Mouse (Mus musculus) gastrocnemius, postnatal 10 days (tissue): Measurements from ENCODE around the gene Olfr460. TPM values are rescaled to one million over a fixed set of nuclear protein-coding genes. Genes with fewer than 3 reads are reported as not detected.
"Not testable (repeated sequence)": the region's sequence is repeated elsewhere in the genome, so short reads cannot be mapped to it uniquely, and the experiment has no call there.

Experiments
- DNase-seq: peaks from one replicate; pipeline ENCODE4 v3.0.0; 2021; ENCODE audit warnings: mixed read lengths
- long read RNA-seq, 2 experiments: library from polyadenylated mRNA; stranded (forward); transcript quantifications; one replicate each; pipeline ENCODE4 v2.0.0; 2021
- total RNA-seq, 2 experiments: library from RNA; stranded (reverse); gene quantifications; 2 replicates each; pipeline ENCODE4 v1.2.3; 2021

Gene Olfr460
- not detected for total RNA-seq
- long read RNA-seq, experiment 1 = 0 reads
- long read RNA-seq, experiment 2 = 0 reads

DNA sequence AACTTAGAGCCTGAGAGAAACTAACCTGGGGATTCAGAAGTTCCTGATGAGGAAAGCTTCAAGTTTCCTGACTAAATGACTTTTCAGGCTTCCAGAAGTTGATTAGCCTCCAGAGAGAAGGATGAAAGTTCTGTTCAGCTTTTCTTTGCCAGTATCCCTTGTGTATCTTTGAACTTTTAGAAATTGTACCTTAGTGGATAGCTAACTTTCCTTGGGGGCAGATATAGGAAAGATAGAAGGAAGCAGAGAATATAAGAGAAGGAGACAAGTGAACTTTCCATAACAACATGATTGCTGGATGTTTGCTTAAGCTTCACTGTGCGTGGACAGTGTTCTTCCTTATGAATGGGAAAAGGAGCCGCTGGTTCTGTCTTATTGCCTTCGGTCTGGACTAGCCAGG, at the start of gene Olfr460:
Gene Olfr460, plus strand, starts transcription at position 301 of the 400 bp plus-strand sequence.
- no peak for DNase-seq

DNA sequence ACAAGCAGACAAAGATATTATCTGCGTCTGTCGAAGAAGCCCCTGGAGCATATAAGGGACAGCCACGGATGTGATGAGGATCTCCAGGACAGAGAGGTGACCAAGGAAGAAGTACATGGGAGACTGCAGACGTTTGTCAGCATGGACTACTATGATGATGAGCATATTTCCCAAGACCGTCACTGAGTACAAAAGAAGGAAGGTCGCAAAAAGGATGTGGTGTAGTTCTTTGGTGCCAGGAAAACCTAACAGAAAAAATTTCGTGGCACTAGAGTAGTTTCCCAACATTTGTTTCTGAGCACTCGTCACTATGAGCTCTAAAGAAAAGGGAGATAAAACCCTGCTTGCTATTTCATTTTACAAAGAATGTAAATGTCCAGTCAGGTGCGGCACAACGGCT, 24.6 kb upstream of the Olfr460 start:
- no peak for DNase-seq

DNA sequence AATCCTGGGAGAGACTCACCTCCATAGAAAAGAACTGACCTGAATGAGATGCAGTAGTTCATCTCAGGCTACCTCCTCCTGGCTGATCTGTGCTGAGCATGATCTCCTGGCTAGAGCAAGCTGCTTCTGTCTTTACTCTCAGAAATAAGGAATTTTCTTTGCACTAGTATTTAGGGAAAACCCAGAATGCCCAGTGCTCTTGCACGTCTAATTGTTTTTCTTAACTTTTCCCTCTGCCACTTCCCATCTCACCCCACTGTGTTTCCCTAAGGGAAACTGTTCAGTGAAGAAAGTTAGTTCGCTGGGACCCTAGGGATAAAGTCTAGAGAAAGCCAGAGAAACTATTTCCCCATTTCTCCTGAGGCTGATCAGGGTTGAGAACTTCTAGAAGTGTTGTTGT, 14.3 kb upstream of the Olfr460 start, which contains the start of gene Olfr461:
Gene Olfr461, minus strand, starts transcription at position 101 of the 400 bp plus-strand sequence.
- DNase-seq = no peak

DNA sequence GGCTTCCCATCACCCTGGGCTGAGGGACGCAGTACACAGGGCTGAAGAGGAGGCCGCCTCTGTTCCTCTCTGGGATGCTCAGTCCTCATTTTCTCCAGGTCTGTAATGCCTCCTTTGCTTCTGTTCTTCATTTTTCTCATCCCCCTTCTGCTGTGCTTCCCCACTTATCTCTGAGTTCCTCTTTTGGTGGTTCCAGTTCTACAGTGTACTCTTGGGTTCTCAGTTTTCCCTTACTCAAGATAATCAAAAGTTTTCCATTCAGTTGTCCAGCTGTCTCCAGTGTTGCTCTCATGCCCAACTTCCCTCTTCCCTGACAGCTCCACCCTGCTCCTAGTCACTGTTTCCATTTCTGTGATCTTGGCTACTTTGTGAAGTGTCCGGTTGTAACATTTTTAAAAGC, 4.3 kb downstream of the Olfr460 start:
- DNase-seq = no peak

DNA sequence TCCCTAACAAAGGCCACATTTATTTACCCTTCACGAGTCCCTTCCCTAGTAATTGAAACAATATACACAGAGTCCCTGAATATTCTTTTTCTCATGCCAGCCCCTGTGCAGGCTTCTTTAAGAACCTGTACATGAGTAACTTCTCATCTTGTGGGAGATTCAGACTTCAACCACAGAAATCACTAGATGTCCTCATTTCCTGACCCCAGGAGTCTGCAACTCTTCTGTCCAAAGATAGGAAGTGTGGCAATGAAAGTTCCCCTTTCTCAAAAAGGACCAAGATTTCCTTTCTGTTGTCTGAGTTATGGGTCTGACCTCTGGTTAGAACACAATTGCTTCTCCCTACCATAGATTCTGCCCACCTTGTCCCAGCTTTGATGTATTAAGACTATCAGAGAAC, 7.0 kb downstream of the Olfr460 start:
- no peak for DNase-seq

DNA sequence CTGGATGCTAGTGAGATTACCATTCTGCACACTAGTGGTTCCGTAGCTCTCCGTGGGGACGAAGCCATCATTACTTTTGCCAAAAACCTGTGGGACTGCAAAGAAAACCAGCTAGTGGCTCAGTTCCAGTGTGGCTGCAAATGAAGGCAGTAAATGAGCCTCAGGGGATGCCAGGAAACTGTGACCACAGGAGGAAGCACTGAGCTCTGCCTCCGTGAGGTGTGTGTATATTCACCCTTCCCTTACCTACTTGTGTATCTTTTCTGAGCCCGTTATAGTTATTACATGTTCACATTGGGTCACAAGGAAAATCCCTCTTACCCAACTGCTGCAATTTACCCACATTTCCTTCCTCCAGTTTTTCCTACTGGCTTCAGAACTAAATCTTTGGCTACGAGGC, 15.0 kb downstream of the Olfr460 start:
- DNase-seq = no peak

DNA sequence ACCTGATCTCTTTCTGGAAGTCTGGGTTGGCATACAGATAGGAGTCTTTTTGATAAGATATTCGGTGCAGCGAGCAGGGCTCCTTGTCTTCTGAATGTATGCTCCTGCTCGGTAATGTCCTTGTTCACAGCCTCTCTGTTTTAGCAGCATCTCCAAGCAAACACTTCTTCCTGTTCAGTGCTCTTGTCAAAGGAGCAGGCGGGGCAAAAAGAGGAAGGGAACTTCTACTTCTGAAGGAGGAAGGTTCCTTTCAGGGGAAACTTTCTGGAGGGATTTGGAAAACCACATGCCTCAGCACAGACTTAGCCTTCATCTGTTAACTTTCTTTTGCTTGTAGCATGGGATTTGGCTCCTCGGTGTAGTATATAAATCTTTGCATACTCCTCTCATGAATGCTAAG, 16.4 kb downstream of the Olfr460 start, which contains the start of gene Clec5a:
Gene Clec5a, minus strand, starts transcription at position 177 of the 400 bp plus-strand sequence.
- DNase-seq = no peak

DNA sequence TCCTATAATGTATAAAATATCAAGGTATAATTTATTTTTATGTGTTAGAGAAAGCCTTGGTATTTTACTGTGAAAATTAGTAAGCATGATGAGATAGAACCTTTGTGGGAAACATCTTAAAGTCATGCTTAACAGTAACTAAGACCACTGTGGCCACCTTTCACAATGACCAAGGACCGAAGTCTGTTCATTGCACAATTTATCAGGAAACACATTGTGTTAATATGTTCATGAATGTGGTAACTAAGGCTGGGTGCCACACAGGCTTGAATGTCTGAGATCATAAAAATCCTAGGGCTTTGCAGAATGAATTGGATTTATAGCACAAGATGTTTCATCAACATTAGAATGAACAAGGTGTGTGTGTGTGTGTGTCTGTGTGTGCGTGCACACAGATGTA, 19.1 kb downstream of the Olfr460 start:
- DNase-seq = no peak

DNA sequence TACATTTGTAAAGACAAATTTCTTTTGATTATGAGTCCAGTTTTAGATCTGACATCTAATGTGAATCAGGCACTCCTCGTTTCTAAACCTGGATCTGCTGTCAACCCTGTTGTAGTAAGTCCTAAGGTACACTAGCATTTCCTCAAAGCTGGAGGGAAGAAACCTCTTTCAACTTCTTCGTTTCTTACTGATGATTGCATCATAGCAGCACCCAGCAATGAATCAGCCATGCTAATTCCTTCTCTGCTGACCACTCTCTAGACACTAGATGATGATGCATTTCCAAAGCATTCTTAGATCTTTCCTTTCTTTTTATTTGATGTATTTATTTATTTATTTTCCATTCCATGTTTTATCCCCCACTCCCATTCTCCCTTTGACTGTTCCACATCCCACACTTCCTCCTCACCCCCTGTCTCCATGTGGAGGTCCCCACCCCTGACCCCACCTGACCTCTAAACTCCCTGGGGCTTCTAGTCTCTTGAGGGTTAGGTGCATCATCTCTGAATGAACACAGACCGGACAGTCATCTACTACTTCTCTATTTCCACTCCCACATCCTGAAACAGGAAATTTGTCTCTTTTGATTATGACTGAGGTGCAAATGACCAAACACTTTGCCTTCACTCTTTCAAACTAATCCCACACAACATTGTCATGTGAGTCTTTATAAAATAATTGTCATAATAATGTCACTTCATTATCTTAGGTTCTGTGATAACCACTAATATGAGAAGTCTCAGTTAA, 25.7 kb downstream of the Olfr460 start:
- no peak for DNase-seq

DNA sequence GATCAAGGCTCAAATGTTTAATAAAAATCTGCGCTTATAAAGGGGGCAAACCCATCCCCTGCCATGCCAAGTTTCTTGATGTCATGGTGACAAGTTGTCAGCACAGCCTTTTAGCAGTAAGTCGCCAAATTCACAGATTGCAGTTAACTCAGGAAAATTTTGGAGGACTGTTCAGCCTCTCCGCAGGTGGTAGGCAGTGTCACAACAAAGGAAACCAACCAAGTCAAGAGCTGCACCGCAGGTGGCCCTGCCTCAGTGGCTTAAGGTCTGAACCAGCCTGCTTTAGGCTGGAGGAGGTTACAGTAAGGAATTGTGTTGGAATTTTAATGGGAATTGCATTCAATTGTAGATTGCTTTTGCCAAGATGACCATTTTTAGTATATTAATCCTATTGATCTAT, 29.3 kb downstream of the Olfr460 start:
- DNase-seq = not testable (repeated sequence)

DNA sequence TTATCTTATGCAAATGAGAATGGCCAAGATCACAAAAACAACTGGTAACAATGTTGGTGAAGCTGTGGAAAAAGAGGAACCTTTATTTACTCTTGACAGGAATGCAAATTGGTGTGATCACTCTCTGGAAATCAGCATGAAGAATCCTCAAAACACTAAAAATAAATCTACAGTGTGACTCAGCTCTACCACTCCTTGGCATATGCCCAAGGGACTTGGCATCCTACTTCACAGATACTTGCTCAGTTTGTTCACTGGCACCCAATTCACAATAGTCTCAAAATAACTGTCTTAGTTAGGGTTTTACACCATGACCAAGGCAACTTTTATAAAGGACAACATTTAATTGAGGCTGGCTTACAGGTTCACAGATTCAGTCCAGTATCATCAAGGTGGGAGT, 38.1 kb downstream of the Olfr460 start:
- no peak for DNase-seq

DNA sequence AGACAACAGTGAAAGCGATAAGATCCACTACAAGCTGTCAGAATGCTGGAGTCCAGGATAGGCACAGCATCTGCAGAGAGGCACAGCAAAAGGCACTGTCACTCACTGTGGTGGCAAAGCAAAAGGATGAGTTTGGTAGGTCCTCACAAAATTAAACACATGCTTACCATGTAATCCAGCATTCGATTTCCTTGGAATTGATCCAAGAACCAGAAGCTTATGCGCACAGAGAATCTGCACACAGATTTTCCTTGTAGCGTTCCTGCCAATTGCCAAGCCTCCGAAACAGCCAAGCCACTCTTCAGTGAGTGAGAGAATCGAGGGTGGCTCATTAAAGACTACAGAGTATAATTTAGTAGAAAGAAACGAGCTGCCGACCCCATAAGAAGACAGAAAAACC, 41.0 kb downstream of the Olfr460 start:
- DNase-seq = no peak

DNA sequence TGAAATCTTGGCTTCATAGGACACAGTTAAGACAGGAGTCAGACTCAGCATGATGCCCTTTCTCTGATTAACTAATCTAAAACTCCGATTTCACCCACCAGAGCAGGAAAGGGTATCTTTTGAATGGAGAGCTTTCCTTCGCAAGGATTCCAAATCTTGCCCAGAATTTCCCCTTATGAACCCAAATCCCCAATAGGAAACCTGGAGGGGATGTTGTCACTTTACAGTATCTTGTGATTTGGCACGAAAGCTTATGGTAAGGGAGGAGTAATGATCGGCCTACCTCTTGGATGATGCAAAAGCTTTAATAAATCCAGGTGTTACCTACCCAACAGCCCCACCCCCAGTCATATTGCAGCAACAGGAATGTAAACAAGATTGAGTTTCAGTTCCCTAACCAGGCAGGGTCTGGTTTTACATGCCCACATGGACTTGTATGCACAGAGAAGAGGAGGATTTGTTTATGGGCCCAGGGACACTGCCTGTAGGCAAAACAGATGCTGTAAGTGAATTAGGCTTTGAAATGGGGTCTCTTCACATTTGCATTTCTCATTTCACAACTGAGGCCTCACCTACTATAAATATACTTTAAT, 44.1 kb downstream of the Olfr460 start, which contains the start of gene Tas2r138:
Gene Tas2r138, minus strand, starts transcription at position 51 of the 593 bp plus-strand sequence.
- no peak for DNase-seq

DNA sequence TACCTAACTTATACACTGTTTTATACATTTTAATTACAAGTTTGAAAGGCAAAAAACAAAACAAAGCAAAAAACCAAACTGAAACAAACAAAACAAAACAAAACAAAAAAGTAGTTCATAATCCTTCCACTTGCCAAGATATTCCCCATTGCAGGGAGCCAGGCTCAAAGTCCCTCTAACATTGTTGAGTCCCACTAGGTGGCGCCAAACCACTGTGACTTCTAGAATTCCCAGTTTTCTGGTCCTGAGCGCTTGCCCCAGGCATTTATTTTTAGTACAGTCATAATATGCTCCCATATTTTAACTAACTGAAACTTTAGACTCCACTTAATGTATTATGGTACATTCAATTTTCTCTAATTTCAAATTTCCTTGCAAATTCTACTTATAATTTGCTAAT, 48.7 kb downstream of the Olfr460 start:
- peak; percentile 67 for DNase-seq

Other genes starting within 250 kb of the Olfr460 start
- gene Agk, start 244.3 kb upstream of the Olfr460 start, total RNA-seq = 10 to 100 TPM; 12.2 to 13.9 TPM
- 1 to 10 TPM; 3.7 to 3.8 TPM for gene E330009J07Rik, start 133.4 kb upstream of the Olfr460 start, total RNA-seq
- gene Wee2, start 130.4 kb upstream of the Olfr460 start, total RNA-seq = not detected
- gene Ssbp1, start 98.1 kb upstream of the Olfr460 start, total RNA-seq = 10 to 100 TPM; 32.4 to 33.7 TPM
- not detected for gene Tas2r137, start 78.3 kb upstream of the Olfr460 start, total RNA-seq
- not detected for gene Tas2r108, start 76.0 kb upstream of the Olfr460 start, total RNA-seq
- not detected for gene Prss37, start 50.0 kb upstream of the Olfr460 start, total RNA-seq
- gene Olfr461, start 14.4 kb upstream of the Olfr460 start, total RNA-seq = not detected
- gene Clec5a, start 16.3 kb downstream of the Olfr460 start, total RNA-seq = under 1 TPM; 0.56 to 0.78 TPM
- gene Tas2r138, start 43.8 kb downstream of the Olfr460 start, total RNA-seq = not detected
- under 1 TPM; 0.70 to 0.81 TPM for gene Mgam, start 59.3 kb downstream of the Olfr460 start, total RNA-seq